Comparison of ENCODE assay signal across 8 mouse cellular contexts in genomic region chr19:6275740-6276389, GRCm38 (mm10). TPM values are rescaled to one million over a fixed set of nuclear protein-coding genes. Genes with fewer than 3 reads are reported as not detected.
DNase-seq lines count a peak whose midpoint lies in the region; ATAC-seq lines count a peak whose summit lies in the region.

No protein-coding gene starts in this region.

- DNase-seq in neural tube, embryonic 11.5 days (ENCODE audit: low spot score): no peak
- no peak for DNase-seq in neural tube, embryonic 10.5 days (ENCODE audit: extremely low spot score, low spot score)
- DNase-seq in thymus, postnatal 0 days (ENCODE audit: low spot score): peak; percentile 73
- no peak for DNase-seq in MN1 (ENCODE audit: low spot score)
- no peak for DNase-seq in cerebellum, postnatal 4 days (ENCODE audit: low spot score in 2 of 2)

- H3K9ac ChIP-seq in neural tube, embryonic 11.5 days (ENCODE audit: low read length): peak overlapping the region; percentile 64
- peak overlapping the region; percentile 15; the same call in 1 of the 2 replicates for H3K9ac ChIP-seq in embryonic facial prominence, embryonic 15.5 days
- H3K9ac ChIP-seq in intestine, embryonic 15.5 days: peak overlapping the region; percentile 50
- peak overlapping the region; percentile 72 for H3K9ac ChIP-seq in midbrain, embryonic 12.5 days (replicated peaks)

- peak; percentile 35; the same call in 1 of the 2 replicates for ATAC-seq in neural tube, embryonic 11.5 days (ENCODE audit: insufficient read depth, low FRiP score, low TSS enrichment)
- no peak for ATAC-seq in embryonic facial prominence, embryonic 15.5 days (ENCODE audit: insufficient number of reproducible peaks, low FRiP score, low TSS enrichment, low read depth)
- no peak for ATAC-seq in intestine, embryonic 15.5 days
- ATAC-seq in midbrain, embryonic 12.5 days (ENCODE audit: low FRiP score, low read depth): peak; percentile 31; the same call in 1 of the 2 replicates

- no peaks in the 10 kb centered on the region for H3K27me3 ChIP-seq in neural tube, embryonic 11.5 days (ENCODE audit: control insufficient read depth, insufficient read depth, low read length)
- no peaks in the 10 kb centered on the region; the same call in 1 of the 2 replicates for H3K27me3 ChIP-seq in embryonic facial prominence, embryonic 15.5 days
- H3K27me3 ChIP-seq in intestine, embryonic 15.5 days (replicated peaks): no peaks in the 10 kb centered on the region
- no peaks in the 10 kb centered on the region for H3K27me3 ChIP-seq in midbrain, embryonic 12.5 days

- no peaks in the 10 kb centered on the region for H3K36me3 ChIP-seq in neural tube, embryonic 11.5 days (ENCODE audit: control insufficient read depth, insufficient read depth, low read length)
- H3K36me3 ChIP-seq in embryonic facial prominence, embryonic 15.5 days: peaks cover 10% of the 10 kb centered on the region; the same call in 1 of the 2 replicates
- H3K36me3 ChIP-seq in intestine, embryonic 15.5 days: no peaks in the 10 kb centered on the region
- H3K36me3 ChIP-seq in midbrain, embryonic 12.5 days: peaks cover 12% of the 10 kb centered on the region; the same call in 1 of the 2 replicates

- 6% methylated on average over 15 of the region's 15 CpGs for WGBS in neural tube, embryonic 11.5 days
- WGBS in embryonic facial prominence, embryonic 15.5 days: 7% methylated on average over 15 of the region's 15 CpGs
- 6% methylated on average over 15 of the region's 15 CpGs for WGBS in intestine, embryonic 15.5 days
- 8% methylated on average over 15 of the region's 15 CpGs for WGBS in midbrain, embryonic 12.5 days

- peak overlapping the region; percentile 82 for H3K4me3 ChIP-seq in neural tube, embryonic 11.5 days (ENCODE audit: low read depth, low read length)
- H3K4me3 ChIP-seq in embryonic facial prominence, embryonic 15.5 days (replicated peaks): peak overlapping the region; percentile 82
- H3K4me3 ChIP-seq in intestine, embryonic 15.5 days (replicated peaks): peak overlapping the region; percentile 74
- peak overlapping the region; percentile 82 for H3K4me3 ChIP-seq in midbrain, embryonic 12.5 days

- H3K4me2 ChIP-seq in neural tube, embryonic 11.5 days (ENCODE audit: low read depth): peak overlapping the region; percentile 97
- H3K4me2 ChIP-seq in embryonic facial prominence, embryonic 15.5 days (replicated peaks): peak overlapping the region; percentile 97
- peak overlapping the region; percentile 80 for H3K4me2 ChIP-seq in intestine, embryonic 15.5 days (replicated peaks)
- peak overlapping the region; percentile 95 for H3K4me2 ChIP-seq in midbrain, embryonic 12.5 days (replicated peaks)

- H3K27ac ChIP-seq in neural tube, embryonic 11.5 days (ENCODE audit: low read depth, low read length): peak overlapping the region; percentile 65
- H3K27ac ChIP-seq in embryonic facial prominence, embryonic 15.5 days (replicated peaks): peak overlapping the region; percentile 88
- H3K27ac ChIP-seq in intestine, embryonic 15.5 days: peak overlapping the region; percentile 66
- peak overlapping the region; percentile 56 for H3K27ac ChIP-seq in midbrain, embryonic 12.5 days (replicated peaks)

- H3K4me1 ChIP-seq in neural tube, embryonic 11.5 days (ENCODE audit: control insufficient read depth, insufficient read depth, low read length): peaks cover 31% of the 10 kb centered on the region
- H3K4me1 ChIP-seq in embryonic facial prominence, embryonic 15.5 days: peaks cover 42% of the 10 kb centered on the region
- H3K4me1 ChIP-seq in intestine, embryonic 15.5 days (replicated peaks): peaks cover 50% of the 10 kb centered on the region
- H3K4me1 ChIP-seq in midbrain, embryonic 12.5 days: peaks cover 37% of the 10 kb centered on the region

- H3K9me3 ChIP-seq in neural tube, embryonic 11.5 days (ENCODE audit: control insufficient read depth, low read length): no peaks in the 10 kb centered on the region
- H3K9me3 ChIP-seq in embryonic facial prominence, embryonic 15.5 days (replicated peaks): no peaks in the 10 kb centered on the region
- H3K9me3 ChIP-seq in intestine, embryonic 15.5 days: no peaks in the 10 kb centered on the region
- H3K9me3 ChIP-seq in midbrain, embryonic 12.5 days: no peaks in the 10 kb centered on the region

RNA-seq across cellular contexts. Expression of gene Ehd1, which starts 0.7 kb away (rescaled TPM):
- 71.9 and 82.2 TPM in 2 replicates for polyA plus RNA-seq in neural tube, embryonic 11.5 days (2014; fragmentation: Nextera tagmentation; extraction: Ambion mirVana)
- 77.2 and 83.5 TPM in 2 replicates for polyA plus RNA-seq in embryonic facial prominence, embryonic 15.5 days (2015; fragmentation: Nextera tagmentation; extraction: Ambion mirVana)
- polyA plus RNA-seq in intestine, embryonic 15.5 days (2015; fragmentation: Nextera tagmentation; extraction: Ambion mirVana): 88.8 and 115 TPM in 2 replicates
- 90.8 and 96.9 TPM in 2 replicates for polyA plus RNA-seq in midbrain, embryonic 12.5 days (2016; fragmentation: Nextera tagmentation; extraction: Ambion mirVana)
- polyA plus RNA-seq in thymus, postnatal 0 days (2015; fragmentation: Nextera tagmentation; extraction: Ambion mirVana): 29.5 and 29.9 TPM in 2 replicates

RNA-seq across cellular contexts. Expression of gene Cdc42bpg, which starts 30.4 kb away (rescaled TPM):
- polyA plus RNA-seq in neural tube, embryonic 11.5 days (2014; fragmentation: Nextera tagmentation; extraction: Ambion mirVana): 0.42 and 0.58 TPM in 2 replicates
- polyA plus RNA-seq in embryonic facial prominence, embryonic 15.5 days (2015; fragmentation: Nextera tagmentation; extraction: Ambion mirVana): 1.5 and 2.5 TPM in 2 replicates
- polyA plus RNA-seq in intestine, embryonic 15.5 days (2015; fragmentation: Nextera tagmentation; extraction: Ambion mirVana): 1.0 and 1.4 TPM in 2 replicates
- 0.29 and 0.37 TPM in 2 replicates for polyA plus RNA-seq in midbrain, embryonic 12.5 days (2016; fragmentation: Nextera tagmentation; extraction: Ambion mirVana)
- 0.37 and 0.52 TPM in 2 replicates for polyA plus RNA-seq in thymus, postnatal 0 days (2015; fragmentation: Nextera tagmentation; extraction: Ambion mirVana)

RNA-seq across cellular contexts. Expression of gene Atg2a, which starts 34.4 kb away (rescaled TPM):
- 13.3 and 13.8 TPM in 2 replicates for polyA plus RNA-seq in neural tube, embryonic 11.5 days (2014; fragmentation: Nextera tagmentation; extraction: Ambion mirVana)
- polyA plus RNA-seq in embryonic facial prominence, embryonic 15.5 days (2015; fragmentation: Nextera tagmentation; extraction: Ambion mirVana): 10.3 and 11.0 TPM in 2 replicates
- 6.9 and 8.7 TPM in 2 replicates for polyA plus RNA-seq in intestine, embryonic 15.5 days (2015; fragmentation: Nextera tagmentation; extraction: Ambion mirVana)
- polyA plus RNA-seq in midbrain, embryonic 12.5 days (2016; fragmentation: Nextera tagmentation; extraction: Ambion mirVana): 13.6 and 14.2 TPM in 2 replicates
- 5.6 and 6.5 TPM in 2 replicates for polyA plus RNA-seq in thymus, postnatal 0 days (2015; fragmentation: Nextera tagmentation; extraction: Ambion mirVana)

RNA-seq across cellular contexts. Expression of gene Ppp2r5b, which starts 40.2 kb away (rescaled TPM):
- 47.4 and 61.2 TPM in 2 replicates for polyA plus RNA-seq in neural tube, embryonic 11.5 days (2014; fragmentation: Nextera tagmentation; extraction: Ambion mirVana)
- polyA plus RNA-seq in embryonic facial prominence, embryonic 15.5 days (2015; fragmentation: Nextera tagmentation; extraction: Ambion mirVana): 39.2 and 39.7 TPM in 2 replicates
- polyA plus RNA-seq in intestine, embryonic 15.5 days (2015; fragmentation: Nextera tagmentation; extraction: Ambion mirVana): 21.2 and 22.3 TPM in 2 replicates
- 61.3 and 66.1 TPM in 2 replicates for polyA plus RNA-seq in midbrain, embryonic 12.5 days (2016; fragmentation: Nextera tagmentation; extraction: Ambion mirVana)
- polyA plus RNA-seq in thymus, postnatal 0 days (2015; fragmentation: Nextera tagmentation; extraction: Ambion mirVana): 8.9 TPM in 2 replicates

RNA-seq across cellular contexts. Expression of gene Gpha2, which starts 49.7 kb away (rescaled TPM):
- polyA plus RNA-seq in neural tube, embryonic 11.5 days (2014; fragmentation: Nextera tagmentation; extraction: Ambion mirVana): 0.44 and 0.87 TPM in 2 replicates
- polyA plus RNA-seq in embryonic facial prominence, embryonic 15.5 days (2015; fragmentation: Nextera tagmentation; extraction: Ambion mirVana): 2.5 and 3.3 TPM in 2 replicates
- polyA plus RNA-seq in intestine, embryonic 15.5 days (2015; fragmentation: Nextera tagmentation; extraction: Ambion mirVana): 0.39 and 0.41 TPM in 2 replicates
- polyA plus RNA-seq in midbrain, embryonic 12.5 days (2016; fragmentation: Nextera tagmentation; extraction: Ambion mirVana): 0.74 TPM in 1 of 2 replicates, not detected in the other
- 3.6 and 4.0 TPM in 2 replicates for polyA plus RNA-seq in thymus, postnatal 0 days (2015; fragmentation: Nextera tagmentation; extraction: Ambion mirVana)

Comparison
In these comparisons a context has a peak if more than half of its experiments do, and no peak if none do; other contexts are left out.
1. ATAC-seq: peak in neural tube, embryonic 11.5 days (single experiment) and midbrain, embryonic 12.5 days (single experiment); none in embryonic facial prominence, embryonic 15.5 days (single experiment) and intestine, embryonic 15.5 days (single experiment).
2. H3K9ac ChIP-seq: peak in every context shown above with its lines; median percentile 72 in midbrain, embryonic 12.5 days; 64 in neural tube, embryonic 11.5 days; 50 in intestine, embryonic 15.5 days; 15 in embryonic facial prominence, embryonic 15.5 days.
3. Peak in every context shown above with its lines, with median percentiles within 50 percentile points of each other: H3K27ac ChIP-seq, H3K4me2 ChIP-seq and H3K4me3 ChIP-seq.